Mouse (Mus musculus): ENCODE data around the gene Arfgap1. TPM values are rescaled to one million over a fixed set of nuclear protein-coding genes. Genes with fewer than 3 reads are reported as not detected.

Arfgap1 gene
- 27.5 and 31.3 TPM in 2 replicates for total RNA-seq (2014; fragmentation: Nextera tagmentation)
- 28.1 and 30.1 TPM in 2 replicates for total RNA-seq (2017)

DNA sequence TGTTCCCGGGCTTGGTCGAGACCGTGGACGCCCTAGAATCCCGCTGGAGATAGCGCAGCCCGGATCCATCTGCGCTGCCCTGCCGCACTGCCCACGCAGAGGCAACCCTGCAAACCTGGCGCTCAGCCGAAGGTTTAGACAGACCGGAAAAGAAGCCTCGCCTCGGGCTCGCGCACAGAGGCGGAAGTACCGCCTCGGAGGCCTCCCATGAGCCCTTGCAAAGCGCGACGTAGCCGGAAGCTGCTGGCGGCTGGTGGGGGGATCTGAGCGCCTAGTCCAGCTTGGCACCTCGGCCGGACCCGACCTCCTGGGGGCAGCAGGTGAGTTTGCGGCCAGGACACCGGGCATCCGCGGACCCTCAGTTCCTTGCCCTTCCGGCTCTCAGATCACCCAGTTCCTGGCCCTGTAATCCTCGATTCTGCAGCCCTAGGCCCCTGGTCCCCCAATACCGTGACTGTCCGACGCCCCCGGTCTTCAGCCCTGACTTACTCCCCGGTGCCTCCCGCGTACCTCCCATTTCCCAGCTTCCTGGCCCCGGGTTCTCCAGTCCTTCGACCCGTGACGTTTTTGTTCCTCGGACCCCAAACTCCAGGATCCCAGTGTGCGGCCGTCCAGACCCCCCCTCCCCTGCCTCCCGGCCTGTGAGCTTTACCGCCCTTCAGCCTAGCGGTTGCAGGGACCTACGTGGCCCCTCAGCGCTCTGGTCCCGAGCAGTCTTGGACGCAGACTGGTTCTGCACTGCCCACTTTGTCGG is at the start of gene Arfgap1:
Arfgap1 (plus strand) TSS at position 216 of the 754 bp plus-strand sequence.
- ATAC-seq (replicated peaks; ENCODE audit: poor library complexity, severe bottlenecking): peak; percentile 86

DNA sequence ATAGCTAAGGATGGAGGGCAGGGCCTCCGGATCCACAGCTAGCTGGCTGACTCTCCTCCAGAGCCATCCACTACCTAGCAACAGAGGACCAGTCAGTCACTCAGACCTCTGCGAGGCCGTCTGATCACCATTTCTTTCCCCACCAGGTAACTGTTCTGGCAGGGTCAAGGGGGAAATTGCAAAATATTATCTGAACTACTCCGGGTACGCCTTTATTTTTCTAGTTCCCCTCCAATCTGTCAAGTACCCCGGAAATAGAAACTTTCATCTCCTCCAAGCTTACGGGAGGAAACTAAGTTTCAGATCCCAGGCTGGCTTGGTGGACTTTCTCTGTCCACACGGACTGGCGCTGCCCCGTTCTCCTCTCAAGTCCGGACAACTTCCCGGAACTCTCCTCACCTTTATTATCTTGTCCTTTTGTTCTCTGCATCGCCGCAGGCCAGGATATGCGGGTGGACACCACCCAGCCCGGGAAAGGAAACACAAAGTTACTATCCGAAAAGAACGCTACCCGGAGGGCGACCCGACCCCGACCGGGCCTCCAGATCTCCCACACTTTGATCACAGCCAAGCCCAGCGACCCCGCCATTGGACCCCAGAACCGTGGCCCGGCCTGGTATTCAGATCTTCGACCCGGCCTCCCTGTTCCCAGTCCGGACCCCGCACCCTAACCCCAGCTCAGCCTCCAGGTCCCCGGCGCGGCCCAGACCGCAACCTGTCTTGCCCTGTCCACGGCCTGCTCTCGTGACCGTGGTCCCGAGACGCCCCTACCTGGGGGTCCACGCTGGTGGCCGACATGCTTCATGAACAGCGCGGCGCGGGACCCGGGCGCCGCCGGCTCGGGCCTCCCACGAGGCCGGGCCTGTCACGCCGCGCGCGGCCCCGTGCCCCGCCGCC is 46.9 kb upstream of the Arfgap1 start:
- ATAC-seq (replicated peaks; ENCODE audit: poor library complexity, severe bottlenecking): peak; percentile 54

DNA sequence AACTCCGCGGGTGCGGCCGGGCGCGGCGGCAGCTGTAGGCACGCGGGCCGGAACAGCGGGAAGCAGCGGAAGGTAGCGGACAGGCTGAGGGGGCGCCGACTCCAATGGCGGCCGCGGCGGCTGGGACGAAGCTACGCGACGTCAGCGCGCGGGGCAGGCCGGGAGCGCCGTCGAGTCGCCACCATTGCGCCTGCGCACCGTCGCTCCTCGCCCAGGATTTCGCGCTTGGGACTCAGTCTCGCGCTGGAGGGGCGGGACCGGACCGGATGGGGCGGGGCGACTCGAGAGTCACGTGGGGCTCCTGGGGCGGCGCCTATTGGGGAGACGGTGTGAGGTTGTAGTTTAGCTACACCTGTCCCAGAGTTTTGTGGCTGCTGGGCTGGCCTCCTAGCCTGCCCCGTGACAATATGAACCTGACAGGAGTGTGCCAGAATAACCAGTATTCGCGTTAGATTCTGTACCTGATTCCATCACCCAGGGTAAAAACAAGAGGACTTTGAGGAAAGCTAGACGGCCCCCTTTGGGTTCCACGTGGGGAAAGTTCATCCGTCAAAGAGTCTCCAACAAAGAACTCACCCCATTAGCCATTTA is 46.1 kb upstream of the Arfgap1 start, which contains the start of gene Ythdf1:
Ythdf1 (minus strand) TSS at position 140 of the 591 bp plus-strand sequence.
- ATAC-seq (replicated peaks; ENCODE audit: poor library complexity, severe bottlenecking): peak; percentile 81

DNA sequence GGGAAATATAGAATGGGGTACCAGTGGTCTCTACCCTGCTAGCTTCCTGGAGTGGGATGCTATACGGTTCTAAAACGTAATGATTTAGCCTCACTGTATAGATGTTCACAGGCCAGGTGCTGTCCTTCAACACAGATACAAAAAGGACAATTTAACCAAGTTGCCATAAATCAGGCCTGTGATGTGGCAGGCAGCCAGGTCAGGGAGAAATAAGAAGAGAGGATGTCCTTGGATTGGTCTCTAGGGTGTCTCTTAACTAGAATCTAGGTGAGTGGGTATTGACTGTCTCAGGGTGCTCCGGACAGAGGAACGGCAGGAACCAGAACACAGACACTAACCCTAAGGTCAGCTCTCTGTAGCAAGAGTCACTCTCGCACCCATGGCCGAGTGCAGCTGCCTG is 44.3 kb upstream of the Arfgap1 start:
- ATAC-seq (replicated peaks; ENCODE audit: poor library complexity, severe bottlenecking): no peak

DNA sequence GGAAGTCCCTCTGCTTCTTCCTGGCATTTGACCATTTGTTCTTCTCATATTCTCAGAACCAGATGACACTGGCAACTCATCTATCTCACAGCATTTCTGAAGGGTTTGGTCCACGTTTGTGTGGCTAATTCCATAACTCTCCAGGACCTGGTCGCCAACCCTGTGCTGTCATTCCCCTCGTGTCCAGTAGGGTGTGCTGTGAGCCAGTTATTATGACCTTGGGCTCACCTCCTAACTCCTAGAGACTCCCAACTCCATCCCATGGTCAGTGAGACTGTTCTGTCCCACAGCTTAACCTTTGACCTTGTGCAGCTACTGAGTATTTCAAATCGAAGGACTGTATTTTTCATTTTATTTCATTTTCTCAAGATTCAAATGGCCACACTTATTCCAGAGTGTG is 41.8 kb upstream of the Arfgap1 start:
- peak; percentile 66 for ATAC-seq (replicated peaks; ENCODE audit: poor library complexity, severe bottlenecking)

DNA sequence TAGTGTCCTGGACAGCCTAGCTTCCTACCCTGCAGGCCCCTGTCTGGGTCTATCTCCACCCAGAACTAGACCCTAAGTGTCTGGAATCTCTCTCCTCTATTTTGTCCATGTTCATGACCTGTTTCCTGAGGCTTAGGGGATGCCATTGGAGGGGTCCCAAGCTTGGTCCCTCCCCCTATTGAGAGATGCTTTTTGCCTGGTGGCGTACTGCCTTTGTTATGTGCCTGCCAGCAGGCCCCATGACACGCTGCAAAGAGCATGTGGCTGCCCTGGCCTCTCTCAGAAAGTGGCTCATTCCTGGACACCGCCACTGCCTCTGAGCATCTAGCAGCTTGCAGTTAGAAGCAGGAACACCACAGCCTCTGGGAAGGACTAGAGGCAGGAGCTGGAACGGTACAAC is 38.3 kb upstream of the Arfgap1 start, which contains the start of gene Birc7:
Birc7 (plus strand) TSS at position 301 of the 400 bp plus-strand sequence.
- ATAC-seq (replicated peaks; ENCODE audit: poor library complexity, severe bottlenecking): no peak

DNA sequence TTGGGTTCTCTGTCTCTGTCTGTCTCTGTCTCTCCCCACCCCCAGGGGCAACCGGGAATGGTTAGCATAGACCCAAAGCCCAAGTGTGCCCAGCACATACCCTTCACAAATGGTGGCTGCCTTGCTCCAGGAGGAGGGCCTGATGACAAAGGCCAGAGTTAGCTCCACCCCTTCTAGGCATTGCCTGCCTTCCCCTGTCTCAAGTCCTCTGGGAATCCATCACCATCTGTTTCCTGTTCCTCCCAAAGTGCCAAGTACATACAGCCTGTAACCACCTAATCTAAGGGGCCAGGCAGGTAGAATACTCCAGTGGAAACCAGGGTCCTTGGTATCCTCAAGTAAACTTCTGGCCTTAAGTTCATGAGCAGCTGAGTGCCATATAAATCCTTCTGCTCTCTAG is 34.6 kb upstream of the Arfgap1 start:
- ATAC-seq (replicated peaks; ENCODE audit: poor library complexity, severe bottlenecking): no peak

DNA sequence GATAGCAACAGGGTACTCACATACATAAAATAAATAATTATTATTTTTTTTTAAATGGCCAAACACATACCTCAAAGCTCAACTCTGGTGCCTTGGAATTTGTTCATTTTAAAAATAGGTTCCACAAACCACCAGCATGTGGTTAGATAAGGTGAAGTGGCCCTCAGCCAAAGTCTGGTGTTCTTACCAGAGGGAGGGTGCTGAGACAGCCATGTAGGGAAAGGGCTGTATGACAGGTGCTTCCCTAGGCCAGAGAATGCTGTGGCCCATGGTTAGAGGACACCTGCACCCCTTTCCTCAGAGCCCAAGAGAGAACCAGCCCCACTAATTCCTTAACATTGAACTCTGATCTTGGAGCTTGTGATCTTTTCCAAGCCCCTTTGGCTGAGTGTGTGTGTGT is 26.8 kb upstream of the Arfgap1 start:
- ATAC-seq (replicated peaks; ENCODE audit: poor library complexity, severe bottlenecking): no peak

DNA sequence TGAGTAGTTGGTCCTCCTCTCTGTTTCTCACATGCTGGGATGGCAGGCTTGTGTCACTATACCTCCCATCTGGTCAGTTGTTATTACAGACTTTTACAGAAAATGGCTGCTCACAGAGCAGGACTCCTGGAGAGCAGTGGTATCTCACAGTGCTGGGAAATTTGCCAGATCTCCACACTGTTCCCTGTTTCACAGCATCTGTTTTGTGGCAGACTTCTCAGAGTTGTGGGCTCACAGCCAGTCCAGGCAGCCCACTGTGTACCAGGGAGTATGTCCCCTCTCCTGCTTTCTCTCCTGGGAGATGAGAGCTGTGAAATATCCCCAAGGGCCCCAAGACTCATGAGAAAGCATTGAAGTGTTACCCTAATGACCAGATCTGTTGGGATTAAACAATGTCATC is 25.2 kb upstream of the Arfgap1 start:
- no peak for ATAC-seq (replicated peaks; ENCODE audit: poor library complexity, severe bottlenecking)

DNA sequence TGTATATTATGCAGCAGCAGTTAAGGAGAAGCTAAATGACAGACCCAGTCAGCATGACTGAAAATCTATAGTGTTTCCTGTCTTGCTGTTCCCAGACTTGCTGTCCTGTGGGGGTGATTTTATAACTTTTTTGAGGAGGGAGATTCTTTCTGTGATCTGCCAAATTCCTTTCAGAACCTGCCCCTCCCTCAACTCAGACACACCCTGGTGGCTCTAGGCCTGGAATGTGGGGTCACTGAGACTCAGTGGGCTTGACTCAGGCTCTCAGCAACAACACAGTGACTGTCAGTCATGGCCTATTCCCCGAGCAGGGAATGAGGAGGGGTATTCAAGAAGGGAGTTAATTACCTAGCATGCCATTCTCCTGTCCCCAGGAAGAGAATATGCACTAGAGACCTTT is 17.1 kb upstream of the Arfgap1 start:
- no peak for ATAC-seq (replicated peaks; ENCODE audit: poor library complexity, severe bottlenecking)

DNA sequence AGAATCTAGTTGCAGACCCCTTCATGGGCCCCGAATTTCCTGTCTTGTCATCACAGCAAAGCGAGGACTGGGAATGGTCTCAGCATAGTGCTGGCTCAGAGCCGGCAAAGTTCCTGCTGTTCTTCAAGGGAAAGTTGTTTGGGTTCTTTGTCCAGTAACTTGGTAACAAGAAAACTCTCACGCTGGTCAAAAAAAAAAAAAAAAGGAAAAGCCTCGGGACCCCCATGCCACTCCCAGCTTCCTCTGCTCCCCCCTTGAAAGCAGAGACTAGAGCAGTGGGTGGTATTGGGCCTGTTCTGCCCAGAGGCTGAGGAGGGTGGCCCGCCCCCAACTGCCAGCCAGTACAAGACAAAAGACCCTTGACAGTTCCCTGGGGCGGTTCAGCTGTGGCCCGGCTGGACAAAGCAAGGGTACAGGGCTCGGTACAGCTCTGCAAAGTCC is 14.3 kb upstream of the Arfgap1 start:
- ATAC-seq (replicated peaks; ENCODE audit: poor library complexity, severe bottlenecking): no peak

DNA sequence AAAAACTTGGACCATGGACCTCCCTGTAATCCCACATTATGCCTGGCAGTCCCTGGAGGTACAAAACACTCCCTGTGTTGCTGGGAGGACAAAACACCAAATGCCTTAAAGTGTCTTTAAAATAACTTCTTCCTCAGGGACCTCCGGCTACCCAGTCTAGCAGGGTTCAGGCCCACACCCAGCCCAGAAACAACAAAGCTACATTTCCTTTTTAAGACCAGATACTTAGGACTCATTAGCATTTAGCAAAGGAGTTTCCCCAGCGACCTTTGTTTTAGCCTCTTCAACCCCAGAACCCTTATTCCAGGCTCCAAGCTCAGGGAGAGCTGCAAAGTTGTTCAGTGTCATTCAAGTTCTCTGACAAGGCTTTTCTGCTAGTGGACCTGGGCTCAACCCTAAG is 13.4 kb upstream of the Arfgap1 start:
- ATAC-seq (replicated peaks; ENCODE audit: poor library complexity, severe bottlenecking): no peak

DNA sequence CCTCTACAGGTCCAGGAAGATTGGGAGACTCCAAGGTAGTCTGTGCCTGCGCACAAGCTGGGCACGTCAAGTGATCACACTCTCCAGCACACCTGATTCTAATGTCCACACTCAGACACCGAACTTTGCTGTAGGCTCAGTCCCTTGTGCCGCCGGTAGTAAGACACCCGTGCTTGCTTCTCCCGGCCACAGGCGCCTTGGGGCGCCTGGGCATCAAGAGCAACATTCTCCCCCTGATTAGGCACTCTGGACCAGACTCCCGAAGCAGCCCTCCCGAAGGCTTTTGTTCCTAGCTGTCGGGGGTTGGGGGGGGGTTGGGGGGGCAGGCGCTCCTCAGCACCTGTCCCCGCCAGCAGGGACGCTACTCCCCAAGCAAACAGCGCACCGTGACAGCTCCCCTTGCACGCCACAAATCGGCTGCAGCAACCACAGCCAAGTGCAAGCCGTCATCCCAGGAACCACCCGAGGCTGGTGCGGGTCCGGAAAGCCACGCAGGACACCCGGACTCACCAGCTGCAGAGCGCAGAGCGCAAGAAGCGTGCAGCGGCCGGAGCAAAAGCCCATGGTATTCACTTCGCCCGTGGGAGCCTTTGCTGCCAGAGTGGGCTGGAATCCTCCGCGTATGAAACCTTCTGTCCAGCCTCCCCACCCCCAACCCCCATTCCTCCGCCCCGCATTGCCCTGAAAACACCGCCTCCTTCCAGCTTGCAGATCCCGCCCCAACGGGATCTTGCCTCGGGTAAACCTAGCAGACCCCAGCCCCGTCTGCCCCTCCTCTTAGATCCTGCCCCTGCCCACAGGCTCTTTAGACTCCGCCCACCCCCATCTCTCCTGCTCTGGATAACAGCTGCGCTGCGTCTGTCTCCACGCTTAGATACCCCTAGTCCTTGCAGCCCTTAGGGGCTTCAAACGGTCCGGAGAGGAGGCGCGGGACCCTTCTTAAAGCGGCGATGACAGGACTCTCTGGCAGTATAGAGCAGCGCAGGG is 12.7 kb upstream of the Arfgap1 start, which contains the start of gene Nkain4:
Nkain4 (minus strand) TSS at position 639 of the 987 bp plus-strand sequence.
- peak; percentile 18; the same call in 1 of the 2 replicates for ATAC-seq (replicated peaks; ENCODE audit: poor library complexity, severe bottlenecking)

DNA sequence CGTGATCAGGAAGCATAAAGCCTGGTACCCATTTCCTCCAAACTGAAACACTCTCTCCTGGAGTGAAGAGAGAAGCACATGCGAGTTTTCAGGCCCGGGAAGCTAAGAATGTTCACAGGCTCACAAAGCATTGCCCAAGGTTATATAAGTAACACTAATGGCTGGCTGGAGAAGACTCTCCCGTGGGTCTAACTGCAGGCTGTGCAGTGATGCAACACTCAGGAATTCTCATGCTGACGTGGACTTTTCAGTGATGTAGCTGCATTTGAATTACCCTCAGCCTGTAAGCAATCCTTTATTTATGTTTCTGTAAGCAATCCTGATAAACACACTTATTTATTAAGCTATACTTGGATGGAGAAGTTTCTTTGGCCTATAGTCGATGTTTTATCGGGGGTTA is 7.4 kb upstream of the Arfgap1 start:
- ATAC-seq (replicated peaks; ENCODE audit: poor library complexity, severe bottlenecking): no peak

DNA sequence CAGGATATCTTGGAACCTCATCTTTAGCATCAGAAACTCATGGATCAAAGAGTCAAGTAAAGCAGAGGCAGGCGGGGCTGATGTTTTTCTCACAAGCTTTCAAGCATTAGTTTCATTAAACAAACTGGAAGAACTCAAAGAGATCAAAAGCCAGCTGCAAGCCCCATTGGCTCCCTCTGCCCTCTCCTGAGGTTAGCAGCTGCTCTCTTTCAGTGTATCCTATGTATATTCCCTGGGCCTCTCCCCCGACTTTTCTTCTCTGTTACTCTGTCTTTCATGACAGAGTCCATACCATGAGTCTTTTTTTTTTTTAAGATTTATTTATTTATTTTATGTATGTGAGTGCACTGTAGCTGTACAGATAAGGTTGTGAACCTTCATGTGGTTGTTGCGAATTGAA is 6.8 kb upstream of the Arfgap1 start:
- no peak for ATAC-seq (replicated peaks; ENCODE audit: poor library complexity, severe bottlenecking)

DNA sequence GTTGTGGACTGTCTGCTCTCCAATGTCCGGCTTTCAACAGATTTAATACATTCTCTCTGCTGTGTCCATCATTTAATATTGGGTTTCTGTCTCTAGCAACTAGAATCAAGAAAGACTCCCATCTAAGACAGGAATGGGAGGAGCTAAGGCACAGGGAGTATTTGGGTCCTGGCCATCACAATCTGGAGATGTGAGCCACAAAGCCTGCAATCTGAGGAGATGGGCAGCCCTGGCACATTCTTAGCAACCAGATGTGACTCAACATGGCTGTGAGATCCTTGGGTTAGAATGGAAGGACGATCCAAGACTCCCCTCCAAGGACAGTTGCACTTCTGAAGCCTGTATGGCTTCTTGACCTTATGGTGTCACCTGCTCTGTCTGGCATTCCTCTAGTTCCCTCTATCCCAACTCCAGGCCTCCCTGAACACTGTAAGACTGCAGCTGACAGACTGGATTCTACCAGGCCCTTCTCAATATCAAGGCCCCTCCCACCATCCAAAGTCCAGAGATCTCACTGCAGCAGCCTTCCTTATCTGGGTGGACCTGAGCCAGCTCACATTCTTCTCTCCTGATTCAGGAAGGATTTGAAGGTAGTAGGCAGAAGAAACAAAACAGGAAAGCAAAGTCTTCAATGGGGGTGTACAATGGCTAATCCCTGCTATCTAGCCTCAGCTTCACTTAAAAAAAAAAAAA is 4.3 kb upstream of the Arfgap1 start:
- no peak for ATAC-seq (replicated peaks; ENCODE audit: poor library complexity, severe bottlenecking)

DNA sequence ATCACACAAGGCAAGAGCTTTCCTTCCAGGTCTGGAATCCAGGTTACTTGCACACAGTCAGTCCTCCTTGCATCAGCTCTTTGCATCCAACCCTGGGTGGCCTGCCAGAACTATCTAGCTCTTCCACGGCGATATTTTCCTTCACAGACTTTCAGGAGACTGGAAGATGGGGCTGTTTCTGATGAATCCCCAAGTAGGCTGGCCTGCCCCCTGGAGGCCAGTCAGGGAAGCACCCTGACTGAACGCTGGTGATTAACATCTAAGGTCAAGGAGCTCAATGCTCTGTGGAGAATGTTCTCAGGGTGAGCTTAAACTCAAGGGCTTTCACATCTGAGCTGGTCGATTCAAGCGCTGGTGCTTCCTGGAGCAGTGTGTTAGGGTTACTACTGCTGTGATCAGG is 3.1 kb upstream of the Arfgap1 start:
- peak; percentile 45 for ATAC-seq (replicated peaks; ENCODE audit: poor library complexity, severe bottlenecking)

DNA sequence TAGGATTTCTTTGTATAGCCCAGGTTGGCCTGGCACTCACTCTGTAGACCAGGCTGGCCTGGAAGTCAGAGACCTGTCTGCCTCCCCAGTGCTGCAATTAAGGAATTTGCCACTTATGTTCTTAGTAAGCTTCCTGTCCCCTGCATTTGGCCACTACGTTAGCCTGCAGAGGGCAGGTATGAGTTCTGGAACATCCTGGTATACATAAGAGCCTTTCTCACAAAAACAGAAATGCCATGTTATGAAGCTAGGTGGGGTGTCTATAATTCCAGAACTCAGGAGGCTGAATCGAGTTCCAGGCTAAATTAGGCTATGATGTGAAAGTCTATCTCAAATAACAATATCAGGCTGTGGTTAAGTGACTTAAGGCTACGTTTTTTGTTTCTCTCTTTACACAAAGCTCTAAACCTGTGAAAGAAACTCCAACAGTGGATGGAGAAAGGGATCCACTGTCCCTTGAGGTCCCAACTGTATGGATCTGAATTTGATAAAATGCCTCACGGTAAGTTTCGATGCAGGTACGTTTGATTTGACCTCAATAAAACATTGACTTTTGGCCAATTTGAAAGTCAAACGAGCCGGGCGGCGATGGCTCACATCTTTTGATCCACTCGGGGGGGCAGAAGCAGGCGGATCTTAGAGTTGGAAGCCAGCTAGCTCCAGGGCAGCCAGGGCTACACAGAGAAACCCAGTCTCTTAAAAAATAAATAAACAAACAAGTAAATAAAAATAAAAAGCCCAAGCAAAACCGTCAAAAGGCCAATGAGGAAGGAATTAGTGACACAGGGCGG is 738 bp upstream of the Arfgap1 start:
- peak; percentile 36 for ATAC-seq (replicated peaks; ENCODE audit: poor library complexity, severe bottlenecking)

Data from granulocyte monocyte progenitor cell, adult 5-6 weeks (primary cell).